Mouse (Mus musculus) midbrain, embryonic 12.5 days (tissue): ENCODE measurements around the gene Gsto2. TPM values are rescaled to one million over a fixed set of nuclear protein-coding genes. Genes with fewer than 3 reads are reported as not detected.

Experiments
- ATAC-seq: fragments of 200-750 bp; cut with Nextera tagmentation; 2 replicates; pipeline ENCODE4 v1.8.0; 2017; ENCODE audit warnings: low read depth, moderate TSS enrichment, moderate library complexity; ENCODE audit not compliant: low FRiP score
- H3K27ac ChIP-seq: fragments of 300-500 bp; sonication (generic); replicated peaks from 2 replicates; pipeline ENCODE4 v1.5.1; 2016; ENCODE audit warnings: mild to moderate bottlenecking
- H3K27me3 ChIP-seq: fragments of 300-500 bp; sonication (generic); 2 replicates; pipeline ENCODE4 v1.6.1; 2016; ENCODE audit warnings: mild to moderate bottlenecking
- H3K36me3 ChIP-seq: fragments of 300-500 bp; sonication (generic); 2 replicates; pipeline ENCODE4 v1.6.1; 2016
- H3K4me1 ChIP-seq: fragments of 300-500 bp; sonication (generic); 2 replicates; pipeline ENCODE4 v1.6.1; 2016
- H3K4me2 ChIP-seq: fragments of 300-500 bp; sonication (generic); replicated peaks from 2 replicates; pipeline ENCODE4 v1.6.1; 2016; ENCODE audit warnings: mild to moderate bottlenecking, moderate library complexity
- H3K4me3 ChIP-seq: fragments of 300-500 bp; sonication (generic); 2 replicates; pipeline ENCODE4 v1.5.1; 2016; ENCODE audit warnings: mild to moderate bottlenecking
- H3K9ac ChIP-seq: fragments of 300-500 bp; sonication (generic); replicated peaks from 2 replicates; pipeline ENCODE4 v1.6.1; 2016; ENCODE audit warnings: mild to moderate bottlenecking, moderate library complexity
- H3K9me3 ChIP-seq: fragments of 300-500 bp; sonication (generic); 2 replicates; pipeline ENCODE4 v1.6.1; 2016; ENCODE audit warnings: mild to moderate bottlenecking
- WGBS: fragments of 180-500 bp; shearing (Covaris S2); methylation state at CpG from one replicate; pipeline ENCODE4 v1.1.7; 2016; 5-methylcytosine and 5-hydroxymethylcytosine counted together
- microRNA-seq: library from miRNA; unstranded; fragments of <30 nt; microRNA quantifications from one replicate; pipeline ENCODE4, GENCODE M21; 2017
- polyA plus RNA-seq: library from polyadenylated mRNA; unstranded; fragments of >200 nt; fragmentation: Nextera tagmentation; extraction: Ambion mirVana; gene quantifications from 2 replicates; pipeline ENCODE4 v1.2.1, GENCODE M21; 2016

The Gsto2 gene
- polyA plus RNA-seq, 1 experiment from 2014 or later: 1.5 TPM

DNA sequence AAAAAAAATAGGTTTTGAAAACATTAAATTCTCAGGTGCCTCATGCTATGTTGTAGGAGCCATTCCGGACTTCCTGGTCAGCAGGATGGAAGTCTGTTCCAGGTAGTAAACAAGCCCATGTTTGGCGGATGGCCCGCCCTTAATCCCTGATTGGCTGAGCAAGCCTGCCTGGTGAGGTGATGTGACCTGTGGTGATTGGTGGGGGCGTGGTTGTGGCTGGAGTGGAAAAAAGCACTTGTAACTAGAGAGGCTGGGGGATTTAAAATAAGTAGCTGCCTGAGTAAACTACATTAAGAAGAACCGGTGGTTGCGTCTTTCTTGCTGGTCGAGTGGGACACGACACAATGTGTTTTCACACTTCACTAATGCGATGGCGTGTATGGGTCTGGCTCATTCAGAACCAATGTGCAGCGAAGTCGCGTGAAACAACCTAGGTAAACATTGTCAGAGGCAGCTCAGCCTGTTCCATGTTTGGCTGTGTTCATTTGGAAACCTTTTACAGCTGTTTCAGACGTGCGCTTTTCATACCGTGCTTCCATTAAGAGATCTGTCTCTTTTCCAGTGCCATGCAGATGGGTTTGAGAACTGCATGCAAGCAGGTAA, 69.4 kb downstream of the Gsto2 start:
- Histone ChIP-seq H3K4me2 (no peak overlapping the region), H3K9ac (no peak overlapping the region), H3K9me3 (no peaks in the 10 kb centered on the region), H3K4me1 (peaks cover 8% of the 10 kb centered on the region; the same call in 1 of the 2 replicates), H3K36me3 (no peaks in the 10 kb centered on the region), H3K27me3 (peaks cover under 1% of the 10 kb centered on the region; the same call in 1 of the 2 replicates), H3K27ac (no peak overlapping the region), H3K4me3 (no peak overlapping the region)
- no peak for ATAC-seq
- 71% methylated on average over 16 of the region's 16 CpGs for WGBS

DNA sequence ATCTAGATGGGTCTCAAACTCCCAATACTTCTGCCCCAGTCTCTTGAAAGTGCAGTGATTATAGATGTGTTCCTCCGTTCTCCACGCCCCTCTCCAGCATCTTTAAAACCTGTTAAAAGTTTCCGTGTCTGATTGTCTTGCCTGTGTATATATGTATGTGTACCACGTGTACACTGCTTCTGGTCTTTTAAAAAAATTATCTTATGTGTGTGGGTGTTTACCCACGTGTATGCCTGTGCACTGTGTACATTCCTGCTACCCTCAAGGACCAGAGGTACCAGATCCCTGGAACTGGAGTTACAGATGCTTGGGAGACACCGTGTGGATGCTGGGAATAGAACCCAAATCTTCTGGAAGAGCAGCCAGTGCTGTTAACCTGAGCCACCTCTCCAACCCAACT, 70.2 kb downstream of the Gsto2 start:
- H3K4me3 ChIP-seq: no peak overlapping the region
- 85% methylated on average over 6 of the region's 6 CpGs for WGBS
- no peaks in the 10 kb centered on the region for H3K9me3 ChIP-seq
- H3K4me1 ChIP-seq: peaks cover 8% of the 10 kb centered on the region; the same call in 1 of the 2 replicates
- no peak overlapping the region for H3K27ac ChIP-seq
- H3K36me3 ChIP-seq: no peaks in the 10 kb centered on the region
- no peak for ATAC-seq
- peaks cover 9% of the 10 kb centered on the region; the same call in 1 of the 2 replicates for H3K27me3 ChIP-seq
- H3K4me2 ChIP-seq: no peak overlapping the region
- no peak overlapping the region for H3K9ac ChIP-seq

Small RNA genes within 50 kb of the gene (microRNA-seq; reads per million reads assigned to microRNA genes)
- gene Gm22240: not detected

Other genes starting within 250 kb of the Gsto2 start
- 0.26 and 0.66 TPM in 2 replicates for gene Col17a1, start 173.4 kb upstream of the Gsto2 start, polyA plus RNA-seq
- 238 and 263 TPM in 2 replicates for gene Sfr1, start 133.9 kb upstream of the Gsto2 start, polyA plus RNA-seq
- gene Gsto1, start 10.6 kb upstream of the Gsto2 start, polyA plus RNA-seq: 66.4 and 77.5 TPM in 2 replicates
- gene Cfap43, start 53.8 kb downstream of the Gsto2 start, polyA plus RNA-seq: 0.13 and 0.14 TPM in 2 replicates
- 16.3 and 18.9 TPM in 2 replicates for gene Itprip, start 53.8 kb downstream of the Gsto2 start, polyA plus RNA-seq
- 0.20 and 0.27 TPM in 2 replicates for gene Cfap58, start 72.1 kb downstream of the Gsto2 start, polyA plus RNA-seq